Mouse (Mus musculus) hindbrain, postnatal 0 days (tissue): ENCODE results near the gene Arrb1. TPM values are rescaled to one million over a fixed set of nuclear protein-coding genes. Genes with fewer than 3 reads are reported as not detected.
"Not testable (repeated sequence)": the region's sequence is repeated elsewhere in the genome, so short reads cannot be mapped to it uniquely, and the experiment has no call there.

Source experiments
- ATAC-seq: fragments of 200-750 bp; cut with Nextera tagmentation; 2 replicates; pipeline ENCODE4 v1.8.0; 2017; ENCODE audit warnings: mild to moderate bottlenecking, moderate TSS enrichment, moderate library complexity
- DNase-seq: peaks from one replicate; pipeline ENCODE4 v3.0.0-alpha.2; 2015; ENCODE audit warnings: low spot score
- H3K27ac ChIP-seq: fragments of 300-500 bp; sonication (generic); 2 replicates; pipeline ENCODE4 v1.5.1; 2014; ENCODE audit warnings: mild to moderate bottlenecking
- H3K27me3 ChIP-seq: fragments of 300-500 bp; sonication (generic); 2 replicates; pipeline ENCODE4 v1.6.1; 2014; ENCODE audit warnings: low read length, mixed read lengths; ENCODE audit not compliant: insufficient read depth
- H3K36me3 ChIP-seq: fragments of 300-500 bp; sonication (generic); 2 replicates; pipeline ENCODE4 v1.6.1; 2014; ENCODE audit warnings: low read length, mixed read lengths; ENCODE audit not compliant: insufficient read depth
- H3K4me1 ChIP-seq: fragments of 300-500 bp; sonication (generic); 2 replicates; pipeline ENCODE4 v1.6.1; 2014; ENCODE audit warnings: antibody characterized with exemption, low read length, mixed read lengths; ENCODE audit not compliant: insufficient read depth
- H3K4me2 ChIP-seq: fragments of 300-500 bp; sonication (generic); 2 replicates; pipeline ENCODE4 v1.6.1; 2014; ENCODE audit warnings: low read depth, mild to moderate bottlenecking, low read length, moderate library complexity, mixed read lengths
- H3K4me3 ChIP-seq: fragments of 300-500 bp; sonication (generic); 2 replicates; pipeline ENCODE4 v1.5.1; 2014; ENCODE audit warnings: low read length
- H3K9ac ChIP-seq: fragments of 300-500 bp; sonication (generic); replicated peaks from 2 replicates; pipeline ENCODE4 v1.6.1; 2014; ENCODE audit warnings: mild to moderate bottlenecking, low read length, moderate library complexity, mixed read lengths
- H3K9me3 ChIP-seq: fragments of 300-500 bp; sonication (generic); 2 replicates; pipeline ENCODE4 v1.6.1; 2016; ENCODE audit warnings: low read length, mixed read lengths
- CTCF ChIP-seq: IDR thresholded peaks from 2 replicates; pipeline ENCODE4 v1.5.1; 2016; ENCODE audit warnings: antibody characterized with exemption, control low read depth, low read depth
- WGBS: fragments of 180-500 bp; shearing (Covaris S2); extraction: QIAGEN DNeasy Blood & Tissue Kit; methylation state at CpG from one replicate; pipeline ENCODE4 v1.1.7; 2014; 5-methylcytosine and 5-hydroxymethylcytosine counted together
- polyA plus RNA-seq: library from polyadenylated mRNA; unstranded; fragments of >200 nt; fragmentation: Nextera tagmentation; extraction: Ambion mirVana; gene quantifications from 2 replicates; pipeline ENCODE4 v1.2.1, GENCODE M21; 2015
- total RNA-seq: library from RNA; depleted of rRNA; stranded (reverse); fragments of >200 nt; gene quantifications from 2 replicates; pipeline ENCODE4 v1.2.3, GENCODE M21; 2014; rRNA removed

The Arrb1 gene
- 106 and 113 TPM in 2 replicates for total RNA-seq
- polyA plus RNA-seq = 13.5 and 13.7 TPM in 2 replicates

- ATAC-seq (peak; percentile 88), DNase-seq (peak; percentile 95)
- Histone ChIP-seq H3K4me1 (peaks cover 39% of the 10 kb centered on the region), H3K4me3 (peak within 1 kb of the TSS; percentile 75), H3K4me2 (peak within 1 kb of the TSS; percentile 79), H3K9me3 (no peaks in the 10 kb centered on the region), H3K27ac (peak within 1 kb of the TSS; percentile 86), H3K36me3 (no peaks in the 10 kb centered on the region), H3K9ac (peak within 1 kb of the TSS; percentile 91), H3K27me3 (no peaks in the 10 kb centered on the region)
- 2% methylated on average over 67 of the region's 68 CpGs for WGBS
- peak; percentile 29 for TF ChIP-seq CTCF
These were observed at the start of gene Arrb1 for GRCm38 (mm10) chr7:99534901-99535735. Gene Arrb1 (plus strand): TSS chr7:99535466.

GRCm38 (mm10) chr7:99489708-99490107 is 45.6 kb upstream of the Arrb1 start:
- Histone ChIP-seq H3K27ac (no peak overlapping the region), H3K9ac (no peak overlapping the region), H3K9me3 (no peaks in the 10 kb centered on the region), H3K4me1 (no peaks in the 10 kb centered on the region), H3K27me3 (no peaks in the 10 kb centered on the region), H3K36me3 (no peaks in the 10 kb centered on the region), H3K4me2 (no peak overlapping the region), H3K4me3 (no peak overlapping the region)
- no peak for TF ChIP-seq CTCF
- ATAC-seq (no peak), DNase-seq (no peak)
- 74% methylated on average over 5 of the region's 5 CpGs for WGBS

GRCm38 (mm10) chr7:99499128-99499527 is 36.1 kb upstream of the Arrb1 start:
- H3K4me3 ChIP-seq = no peak overlapping the region
- TF ChIP-seq CTCF = no peak
- no peaks in the 10 kb centered on the region for H3K9me3 ChIP-seq
- no peaks in the 10 kb centered on the region for H3K4me1 ChIP-seq
- 31% methylated on average over 1 of the region's 1 CpGs for WGBS
- ATAC-seq (no peak), DNase-seq (peak; percentile 67)
- H3K36me3 ChIP-seq = no peaks in the 10 kb centered on the region
- no peak overlapping the region for H3K4me2 ChIP-seq
- H3K9ac ChIP-seq = no peak overlapping the region
- H3K27me3 ChIP-seq = no peaks in the 10 kb centered on the region
- H3K27ac ChIP-seq = no peak overlapping the region

GRCm38 (mm10) chr7:99500201-99500600 is 35.1 kb upstream of the Arrb1 start:
- Histone ChIP-seq H3K9me3 (no peaks in the 10 kb centered on the region), H3K4me3 (no peak overlapping the region), H3K27ac (no peak overlapping the region), H3K27me3 (no peaks in the 10 kb centered on the region), H3K4me1 (no peaks in the 10 kb centered on the region), H3K36me3 (no peaks in the 10 kb centered on the region), H3K4me2 (no peak overlapping the region), H3K9ac (no peak overlapping the region)
- 5% methylated on average over 8 of the region's 8 CpGs for WGBS
- ATAC-seq = peak; percentile 88
- DNase-seq = peak; percentile 92
- peak; percentile 94 for TF ChIP-seq CTCF

GRCm38 (mm10) chr7:99500655-99501054 is 34.6 kb upstream of the Arrb1 start:
- DNase-seq = no peak
- H3K27me3 ChIP-seq = no peaks in the 10 kb centered on the region
- WGBS = 36% methylated on average over 5 of the region's 5 CpGs
- H3K4me1 ChIP-seq = no peaks in the 10 kb centered on the region
- no peaks in the 10 kb centered on the region for H3K9me3 ChIP-seq
- no peaks in the 10 kb centered on the region for H3K36me3 ChIP-seq
- no peak overlapping the region for H3K4me3 ChIP-seq
- ATAC-seq = no peak
- H3K9ac ChIP-seq = no peak overlapping the region
- H3K27ac ChIP-seq = no peak overlapping the region
- TF ChIP-seq CTCF = no peak
- no peak overlapping the region for H3K4me2 ChIP-seq

GRCm38 (mm10) chr7:99501148-99501547 is 34.1 kb upstream of the Arrb1 start:
- Histone ChIP-seq H3K27ac (no peak overlapping the region), H3K9me3 (no peaks in the 10 kb centered on the region), H3K9ac (no peak overlapping the region), H3K4me1 (no peaks in the 10 kb centered on the region), H3K4me3 (no peak overlapping the region), H3K27me3 (no peaks in the 10 kb centered on the region), H3K36me3 (no peaks in the 10 kb centered on the region), H3K4me2 (no peak overlapping the region)
- DNase-seq (no peak), ATAC-seq (no peak)
- WGBS = 58% methylated on average over 1 of the region's 1 CpGs
- no peak for TF ChIP-seq CTCF

GRCm38 (mm10) chr7:99504556-99504955 is 30.7 kb upstream of the Arrb1 start:
- ATAC-seq = no peak
- H3K9me3 ChIP-seq = no peaks in the 10 kb centered on the region
- H3K9ac ChIP-seq = no peak overlapping the region
- no peak overlapping the region for H3K4me3 ChIP-seq
- no peaks in the 10 kb centered on the region for H3K4me1 ChIP-seq
- no peak for DNase-seq
- no peak overlapping the region for H3K4me2 ChIP-seq
- no peaks in the 10 kb centered on the region for H3K36me3 ChIP-seq
- H3K27me3 ChIP-seq = no peaks in the 10 kb centered on the region
- no peak for TF ChIP-seq CTCF
- no peak overlapping the region for H3K27ac ChIP-seq

GRCm38 (mm10) chr7:99508187-99508586 is 27.1 kb upstream of the Arrb1 start:
- H3K36me3 ChIP-seq, H3K9me3 ChIP-seq, H3K27me3 ChIP-seq, H3K4me3 ChIP-seq, H3K27ac ChIP-seq, DNase-seq, H3K4me2 ChIP-seq, ATAC-seq, H3K4me1 ChIP-seq, H3K9ac ChIP-seq: not testable (repeated sequence)
- WGBS = 25% methylated on average over 2 of the region's 2 CpGs
